18 mouse cellular contexts compared by ENCODE assay signal in genomic region chr17:30360654-30361053, GRCm38 (mm10).
A peak's percentile ranks its signal among the peaks of the same experiment; 100 is the strongest.
DNase-seq lines count a peak whose midpoint lies in the region; ATAC-seq and TF ChIP-seq lines count a peak whose summit lies in the region.
"Had no signal": no experiment of that assay in that cellular context is flagged by ENCODE, and none has a peak within 500 bp of the region (broad histone marks: within the 10 kb centered on the region; RNA-seq: fewer than 3 reads in every experiment).

No protein-coding gene starts in this region.

- no peak overlapping the region for H3K9ac ChIP-seq in liver, adult 2 months (ENCODE audit: low read depth, low read length)
- H3K9ac ChIP-seq in hindbrain, embryonic 14.5 days = no peak overlapping the region
- H3K9ac ChIP-seq: embryonic facial prominence, embryonic 13.5 days; limb, embryonic 13.5 days; midbrain, embryonic 12.5 days; neural tube, embryonic 12.5 days had no signal

- H3K27me3 ChIP-seq in liver, adult 2 months (ENCODE audit: control insufficient read depth, insufficient read depth, low read length) = no peaks in the 10 kb centered on the region
- no peaks in the 10 kb centered on the region for H3K27me3 ChIP-seq in hindbrain, embryonic 14.5 days (ENCODE audit: control insufficient read depth, insufficient read depth, low read length)
- H3K27me3 ChIP-seq: embryonic facial prominence, embryonic 13.5 days; limb, embryonic 13.5 days; midbrain, embryonic 12.5 days; neural tube, embryonic 12.5 days had no signal

- intact Hi-C loops in left cerebral cortex, adult 2 months (cut with DNase I) = no loop called here

- TF ChIP-seq POLR2A in liver, adult 2 months (IDR thresholded peaks at IDR 0.05; ENCODE audit: extremely low read depth, insufficient read depth, low read length) = no peak

- no peak for ATAC-seq in hindbrain, embryonic 14.5 days (ENCODE audit: low FRiP score)
- no peak for ATAC-seq in frontal cortex, adult (ENCODE audit: low TSS enrichment)
- ATAC-seq: activated CD4-positive, CD25-positive, alpha-beta regulatory T cell, adult 4 months; forebrain, embryonic 14.5 days had no signal

- H3K4me3 ChIP-seq in liver, adult 2 months (ENCODE audit: insufficient read depth, low read depth, low read length) = no peak overlapping the region
- no peak overlapping the region for H3K4me3 ChIP-seq in hindbrain, embryonic 14.5 days (replicated peaks; ENCODE audit: low read length)
- H3K4me3 ChIP-seq in left cerebral cortex, adult 2 months = no peak overlapping the region
- H3K4me3 ChIP-seq: embryonic facial prominence, embryonic 13.5 days; limb, embryonic 13.5 days; midbrain, embryonic 12.5 days; neural tube, embryonic 12.5 days had no signal

- no peaks in the 10 kb centered on the region for H3K36me3 ChIP-seq in liver, adult 2 months (ENCODE audit: control insufficient read depth, insufficient read depth, low read length)
- H3K36me3 ChIP-seq in hindbrain, embryonic 14.5 days (replicated peaks; ENCODE audit: control insufficient read depth, insufficient read depth) = no peaks in the 10 kb centered on the region
- H3K36me3 ChIP-seq: embryonic facial prominence, embryonic 13.5 days; G1E; limb, embryonic 13.5 days; midbrain, embryonic 12.5 days; neural tube, embryonic 12.5 days had no signal

- DNase-seq in adrenal gland, adult 2 months = peak; percentile 36
- no peak for DNase-seq in adrenal gland, adult 8-10 months
- peak; percentile 88 for DNase-seq in liver, adult 2 months (ENCODE audit: extremely low read depth, low read depth, low spot score)
- no peak for DNase-seq in liver
- DNase-seq in hindbrain, embryonic 14.5 days (ENCODE audit: low spot score) = no peak
- DNase-seq in skeletal muscle tissue, adult 2 months (ENCODE audit: low read depth, low spot score) = peak; percentile 34
- no peak for DNase-seq in left cerebral cortex, adult 2 months (ENCODE audit: extremely low spot score in 1 of 2, low spot score in 2 of 2)
- DNase-seq: cerebellum, postnatal 25 days; gastrocnemius, postnatal 25 days; kidney, adult 8-10 months had no signal

- no peaks in the 10 kb centered on the region; the same call in 1 of the 2 replicates for H3K79me2 ChIP-seq in liver, adult 2 months (ENCODE audit: control insufficient read depth, insufficient read depth, low read length)

- no peak overlapping the region; the same call in 1 of the 2 replicates for H3K27ac ChIP-seq in liver, adult 2 months (replicated peaks; ENCODE audit: insufficient read depth, low read depth, low read length)
- H3K27ac ChIP-seq in hindbrain, embryonic 14.5 days = peak overlapping the region; percentile 47
- no peak overlapping the region for H3K27ac ChIP-seq in left cerebral cortex, adult 2 months
- H3K27ac ChIP-seq: embryonic facial prominence, embryonic 13.5 days; limb, embryonic 13.5 days; midbrain, embryonic 12.5 days; neural tube, embryonic 12.5 days had no signal

- no peaks in the 10 kb centered on the region for H3K9me3 ChIP-seq in hindbrain, embryonic 14.5 days (ENCODE audit: control insufficient read depth, low read length)
- H3K9me3 ChIP-seq: embryonic facial prominence, embryonic 13.5 days; G1E; limb, embryonic 13.5 days; midbrain, embryonic 12.5 days; neural tube, embryonic 12.5 days had no signal

- TF ChIP-seq CTCF in liver, adult 2 months (IDR thresholded peaks at IDR 0.05; ENCODE audit: low read depth, low read length) = no peak
- TF ChIP-seq CTCF in left cerebral cortex, adult 2 months (IDR thresholded peaks at IDR 0.05) = no peak

- H3K4me1 ChIP-seq in liver, adult 2 months (ENCODE audit: control insufficient read depth, insufficient read depth, low read length) = peaks cover 9% of the 10 kb centered on the region
- peaks cover 28% of the 10 kb centered on the region for H3K4me1 ChIP-seq in hindbrain, embryonic 14.5 days (replicated peaks; ENCODE audit: control insufficient read depth, insufficient read depth, low read length)

- H3K4me2 ChIP-seq in hindbrain, embryonic 14.5 days (replicated peaks) = no peak overlapping the region
- H3K4me2 ChIP-seq: embryonic facial prominence, embryonic 13.5 days; limb, embryonic 13.5 days; midbrain, embryonic 12.5 days; neural tube, embryonic 12.5 days had no signal

- 2% methylated on average over 1 of the region's 1 CpGs for WGBS in liver, adult 2 months
- 27% methylated on average over 1 of the region's 1 CpGs for WGBS in hindbrain, embryonic 14.5 days

Comparison
In these comparisons a context has a peak if more than half of its experiments do, and no peak if none do; other contexts are left out.
1. DNase-seq: peak in adrenal gland, adult 2 months (single experiment), liver, adult 2 months (single experiment) and skeletal muscle tissue, adult 2 months (single experiment); none in adrenal gland, adult 8-10 months (single experiment), liver (single experiment), hindbrain, embryonic 14.5 days (single experiment) and left cerebral cortex, adult 2 months (0 of 2).